Mouse (Mus musculus): ENCODE results near the gene Art4.

DNA sequence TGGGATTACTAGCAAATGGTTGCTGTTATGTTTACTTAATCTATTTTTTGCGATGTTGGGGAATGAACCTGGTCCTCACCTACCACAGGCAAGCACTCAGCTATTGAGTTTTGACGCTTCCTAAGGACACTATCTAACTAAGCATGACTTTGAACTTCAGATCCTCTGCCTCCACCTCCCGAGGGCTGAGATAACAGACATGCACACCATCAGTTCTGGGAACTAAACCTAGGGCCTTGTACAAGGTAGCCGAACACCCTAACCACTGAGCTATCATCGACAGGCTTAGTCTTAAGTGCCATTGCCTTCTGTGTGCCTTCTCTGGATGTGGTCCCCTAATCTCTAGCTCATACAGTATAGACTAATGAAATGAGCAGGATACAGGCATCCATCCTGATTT is 7.8 kb upstream of the Art4 start:
- no peak for TF ChIP-seq POLR2A (IDR thresholded peaks at IDR 0.05; ENCODE audit: insufficient read depth, low read depth, low read length)
- no peak for TF ChIP-seq CTCF (IDR thresholded peaks at IDR 0.05)

All from heart, adult 2 months (tissue).